Mouse (Mus musculus): ENCODE measurements around the gene Fcf1. TPM values are rescaled to one million over a fixed set of nuclear protein-coding genes. Genes with fewer than 3 reads are reported as not detected.

Gene Fcf1
- total RNA-seq, 2 experiments from 2014 or later: 121 to 151 TPM

DNA sequence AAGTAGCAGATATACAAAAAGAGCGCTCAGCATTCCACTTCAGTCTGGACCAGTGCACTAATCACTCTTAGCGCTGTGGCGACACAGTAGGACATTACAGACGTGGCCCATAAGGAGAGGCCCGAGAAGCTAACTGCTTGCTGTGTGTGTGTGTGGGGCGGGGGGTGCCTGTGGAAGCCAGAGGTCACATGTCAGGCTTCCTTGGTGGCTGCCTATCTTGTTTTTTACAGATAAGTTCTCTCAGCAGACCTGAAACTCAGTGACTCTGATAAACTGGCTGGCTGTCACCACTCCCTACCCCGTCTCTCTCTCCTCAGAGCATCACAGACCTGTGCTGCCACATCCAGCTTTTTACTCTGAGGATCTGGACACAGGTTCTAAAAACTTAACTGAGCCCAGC lies 8.1 kb upstream of the Fcf1 start:
- peak; percentile 98 for ATAC-seq (replicated peaks; ENCODE audit: poor library complexity)

DNA sequence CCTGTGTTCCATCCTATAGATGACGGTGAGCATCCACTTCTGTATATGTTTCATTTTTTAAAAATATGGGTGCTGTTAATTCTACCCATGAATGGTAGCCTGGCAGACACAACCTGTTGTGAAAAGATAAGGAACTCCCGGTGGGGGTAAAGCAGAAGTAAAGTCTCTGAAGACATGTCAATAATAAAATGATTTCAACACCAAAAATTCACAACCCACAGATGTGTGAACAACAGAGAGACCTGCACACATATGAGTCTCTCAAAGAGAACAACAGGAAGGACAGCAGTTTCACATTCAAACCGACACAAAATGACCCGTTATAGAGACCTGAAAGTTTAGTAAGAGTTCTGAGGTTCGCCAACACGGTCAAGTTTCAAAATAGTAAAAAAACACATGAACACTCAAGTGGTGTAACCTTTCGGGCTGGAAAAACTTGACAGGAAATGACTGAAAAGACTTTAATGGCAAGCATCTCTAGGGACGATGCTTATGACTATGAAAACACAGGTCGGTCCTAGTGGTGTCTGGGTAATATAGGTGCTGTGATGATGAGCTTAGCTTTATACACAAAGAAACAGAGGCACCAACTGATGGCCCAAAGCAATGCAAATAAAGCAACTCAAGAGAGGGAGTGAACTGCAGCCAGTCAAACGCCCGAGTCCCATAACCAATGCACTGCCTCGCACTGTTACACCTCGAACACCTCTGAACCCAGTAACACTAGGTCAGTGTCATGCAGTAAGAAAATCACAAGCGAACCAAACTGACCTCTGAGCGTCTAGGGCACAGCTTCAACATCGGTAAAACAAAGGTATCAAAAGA lies 1.7 kb upstream of the Fcf1 start:
- ATAC-seq (replicated peaks; ENCODE audit: poor library complexity): peak; percentile 68

DNA sequence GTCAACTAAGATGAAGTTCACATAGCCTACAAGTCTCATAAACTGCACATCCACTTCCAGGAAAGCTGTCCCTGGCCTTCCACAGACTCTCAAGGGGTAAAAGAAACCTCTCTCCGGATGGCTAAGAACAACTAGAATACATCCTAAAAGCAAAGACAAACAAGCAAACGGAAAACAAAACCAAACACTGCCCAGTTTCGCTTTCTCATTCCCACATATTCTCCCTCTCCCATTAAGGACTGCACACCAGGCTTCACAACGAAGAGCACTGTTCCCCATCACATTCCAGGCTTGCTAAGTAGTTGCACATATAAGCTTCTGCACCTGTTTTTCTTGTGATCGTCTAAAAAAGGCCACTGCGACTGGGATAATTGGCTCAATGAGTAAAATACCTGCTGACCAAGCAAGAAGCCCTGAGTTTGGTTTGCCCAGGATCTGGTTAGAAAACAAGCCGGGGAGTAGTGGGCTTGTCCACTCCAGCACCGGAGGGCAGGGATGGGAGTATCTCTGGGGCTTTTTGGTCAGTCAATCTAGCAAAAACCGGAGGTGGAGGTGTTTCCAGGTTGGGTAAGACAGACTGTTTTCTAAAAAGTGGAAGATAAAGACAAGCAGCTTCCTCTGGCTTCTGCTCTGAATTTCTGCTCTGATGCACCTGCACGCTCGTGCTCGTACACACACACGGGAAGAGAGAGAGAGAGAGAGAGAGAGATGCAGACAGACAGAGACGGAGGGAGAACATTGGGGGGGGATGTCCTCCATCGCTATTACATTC lies 855 bp upstream of the Fcf1 start:
- ATAC-seq (replicated peaks; ENCODE audit: poor library complexity): no peak

DNA sequence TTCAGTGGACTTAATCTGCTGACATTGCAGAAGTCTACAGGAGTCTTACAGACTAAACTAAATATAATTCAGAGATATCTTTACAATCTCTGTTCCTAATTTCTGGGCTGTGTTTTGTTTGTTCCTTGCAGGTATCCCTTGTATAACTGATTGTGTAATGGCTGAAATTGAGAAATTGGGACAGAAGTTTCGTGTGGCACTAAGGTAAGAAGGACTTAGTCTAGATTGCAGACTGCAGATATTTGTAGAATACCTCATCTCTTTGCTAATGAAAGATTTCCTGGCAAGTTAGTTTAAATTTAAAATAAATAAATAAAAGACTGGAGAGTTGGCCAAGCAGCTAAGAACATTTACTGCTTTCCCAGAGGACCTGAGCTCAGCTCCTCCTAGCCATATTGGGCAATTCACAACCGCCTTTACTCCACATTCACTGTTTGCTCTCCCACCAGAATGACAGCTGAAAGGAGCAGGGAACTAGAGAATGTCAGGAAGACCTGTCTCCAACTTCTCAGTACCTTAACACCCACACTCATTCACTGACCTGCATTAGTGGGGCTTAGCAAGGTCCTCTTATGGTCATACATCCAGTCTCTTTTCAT lies 8.7 kb downstream of the Fcf1 start:
- ATAC-seq (replicated peaks; ENCODE audit: poor library complexity): no peak

DNA sequence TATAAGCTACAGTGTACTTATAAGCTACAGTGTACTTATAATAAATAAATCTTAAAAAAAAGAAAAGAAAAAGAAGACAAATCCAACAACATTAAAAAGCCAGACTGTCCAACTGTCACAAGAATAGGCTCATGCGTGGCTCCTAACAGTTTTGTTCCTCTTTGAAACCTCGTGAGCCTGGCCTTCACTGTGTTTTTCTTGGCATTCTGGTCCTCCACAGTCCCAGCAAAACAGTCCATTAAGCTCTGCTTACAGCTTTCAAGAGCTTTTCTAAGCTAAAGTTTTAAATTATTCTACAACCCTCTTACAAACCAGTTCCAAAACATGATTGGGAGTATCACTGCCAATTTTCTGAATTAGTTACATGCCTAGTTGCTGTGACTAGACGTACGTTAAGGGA lies 18.8 kb downstream of the Fcf1 start:
- no peak for ATAC-seq (replicated peaks; ENCODE audit: poor library complexity)

DNA sequence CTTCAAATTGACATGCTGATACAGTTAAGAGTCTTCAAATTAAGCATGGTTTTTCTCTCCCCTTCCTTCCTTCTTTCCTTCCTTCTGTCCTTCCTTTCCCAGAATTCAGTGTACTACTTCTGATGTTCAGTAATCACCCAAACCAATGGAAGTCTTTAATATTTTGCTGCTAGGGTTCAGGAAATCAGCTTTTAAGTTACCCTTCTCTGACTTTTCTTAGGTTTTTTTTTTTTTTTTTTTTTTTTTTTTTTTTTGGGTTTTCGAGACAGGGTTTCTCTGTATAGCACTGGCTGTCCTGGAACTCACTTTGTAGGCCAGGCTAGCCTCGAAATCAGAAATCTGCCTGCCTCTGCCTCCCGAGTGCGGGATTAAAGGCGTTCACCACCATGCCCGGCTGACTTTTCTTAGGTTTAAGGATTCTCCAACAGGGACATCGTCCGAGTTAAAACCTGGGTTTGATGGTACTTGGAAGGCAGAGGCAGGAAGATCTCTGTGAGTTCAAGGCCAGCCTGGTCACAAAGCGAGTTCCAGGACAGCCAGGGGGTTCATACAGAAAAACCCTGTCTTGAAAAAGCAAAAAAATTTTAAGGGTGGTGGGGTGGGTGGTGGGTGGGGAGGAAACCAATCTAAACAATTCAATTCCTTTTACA lies 24.5 kb downstream of the Fcf1 start:
- ATAC-seq (replicated peaks; ENCODE audit: poor library complexity): no peak

DNA sequence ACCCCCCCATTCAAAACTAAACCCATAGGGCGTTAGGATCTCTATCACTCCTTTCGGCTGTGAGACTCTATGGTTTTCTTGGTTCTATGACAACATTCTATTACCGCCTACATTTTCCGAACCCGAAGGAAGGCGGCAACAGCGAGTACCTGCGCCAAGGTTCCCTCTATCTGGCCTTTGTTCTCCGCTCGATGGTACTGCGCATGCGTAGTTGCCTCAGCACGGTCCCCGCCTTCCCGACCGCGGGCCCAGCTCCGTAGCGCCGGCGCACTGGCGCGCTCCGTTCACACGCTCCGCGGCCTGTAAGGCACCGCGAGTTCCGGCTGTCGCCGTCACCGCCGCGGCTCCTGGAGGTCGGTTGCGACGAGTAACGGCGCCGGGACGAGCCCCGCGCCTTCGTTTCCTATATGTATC lies 25.4 kb downstream of the Fcf1 start, which contains the start of gene Ylpm1:
Gene Ylpm1, plus strand, starts transcription at position 239 of the 414 bp plus-strand sequence.
- ATAC-seq (replicated peaks; ENCODE audit: poor library complexity): peak; percentile 98

DNA sequence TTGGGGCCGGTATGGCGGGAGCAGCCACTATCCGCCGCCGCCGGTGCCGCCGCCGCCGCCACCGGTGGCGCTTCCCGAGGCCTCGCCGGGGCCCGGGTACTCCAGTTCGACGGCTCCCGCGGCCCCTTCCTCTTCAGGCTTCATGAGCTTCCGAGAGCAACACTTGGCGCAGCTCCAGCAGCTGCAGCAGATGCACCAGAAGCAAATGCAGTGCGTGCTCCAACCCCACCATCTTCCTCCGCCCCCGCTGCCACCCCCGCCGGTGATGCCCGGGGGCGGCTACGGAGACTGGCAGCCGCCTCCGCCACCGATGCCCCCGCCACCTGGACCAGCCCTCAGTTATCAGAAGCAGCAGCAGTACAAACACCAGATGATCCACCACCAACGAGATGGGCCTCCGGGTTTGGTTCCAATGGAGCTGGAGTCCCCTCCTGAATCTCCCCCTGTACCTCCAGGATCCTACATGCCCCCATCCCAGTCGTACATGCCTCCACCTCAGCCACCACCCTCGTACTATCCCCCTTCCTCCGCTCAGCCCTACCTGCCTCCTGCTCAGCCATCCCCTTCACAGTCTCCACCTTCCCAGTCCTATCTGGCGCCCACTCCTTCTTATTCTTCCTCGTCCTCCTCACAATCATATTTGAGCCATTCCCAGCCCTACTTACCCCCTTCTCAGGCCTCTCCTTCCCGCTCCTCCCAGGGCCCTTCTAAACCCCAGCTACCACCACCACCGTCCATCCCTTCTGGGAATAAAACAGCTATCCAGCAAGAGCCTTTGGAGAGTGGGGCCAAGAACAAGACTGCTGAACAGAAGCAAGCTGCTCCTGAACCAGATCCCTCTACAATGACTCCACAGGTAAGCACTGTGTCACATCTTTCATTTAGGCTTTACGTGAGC lies 26.1 kb downstream of the Fcf1 start:
- peak; percentile 64 for ATAC-seq (replicated peaks; ENCODE audit: poor library complexity)

DNA sequence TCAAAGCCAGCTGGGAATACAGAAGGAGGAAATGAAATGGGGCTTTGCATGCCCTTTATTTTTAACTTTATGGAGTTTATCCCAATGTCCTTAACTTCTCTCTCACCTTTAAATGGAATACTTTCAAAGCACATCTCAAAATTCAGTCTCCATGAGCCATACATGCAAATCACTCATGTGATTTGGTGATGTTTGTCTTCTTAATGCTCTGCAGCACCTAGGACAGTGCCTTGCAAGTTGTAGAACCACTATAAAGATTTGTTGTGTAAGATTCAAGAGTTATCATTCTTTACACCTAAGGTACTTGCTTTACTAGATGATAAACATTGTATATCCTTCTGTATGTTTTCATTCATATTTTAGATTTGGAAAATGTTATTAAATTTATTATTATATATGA lies 28.4 kb downstream of the Fcf1 start:
- ATAC-seq (replicated peaks; ENCODE audit: poor library complexity): no peak

DNA sequence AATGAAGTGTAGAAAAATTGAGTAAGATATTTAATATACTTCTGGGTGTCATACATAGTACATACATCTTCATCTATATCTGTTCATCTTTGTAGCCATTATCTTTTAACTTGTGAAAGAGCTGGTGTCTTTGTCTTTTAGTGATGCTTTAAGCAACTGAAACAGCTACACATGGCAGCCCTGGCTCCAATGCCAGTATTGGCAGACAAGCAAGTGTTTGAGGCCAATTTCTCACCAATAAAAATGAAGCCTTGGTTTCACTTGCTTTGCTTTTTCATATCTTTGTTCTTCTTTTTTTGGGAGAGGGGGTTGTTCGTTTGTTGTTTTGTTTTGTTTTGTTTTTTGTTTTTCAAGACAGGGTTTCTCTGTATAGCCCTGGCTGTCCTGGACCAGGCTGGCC lies 35.5 kb downstream of the Fcf1 start:
- ATAC-seq (replicated peaks; ENCODE audit: poor library complexity): no peak

DNA sequence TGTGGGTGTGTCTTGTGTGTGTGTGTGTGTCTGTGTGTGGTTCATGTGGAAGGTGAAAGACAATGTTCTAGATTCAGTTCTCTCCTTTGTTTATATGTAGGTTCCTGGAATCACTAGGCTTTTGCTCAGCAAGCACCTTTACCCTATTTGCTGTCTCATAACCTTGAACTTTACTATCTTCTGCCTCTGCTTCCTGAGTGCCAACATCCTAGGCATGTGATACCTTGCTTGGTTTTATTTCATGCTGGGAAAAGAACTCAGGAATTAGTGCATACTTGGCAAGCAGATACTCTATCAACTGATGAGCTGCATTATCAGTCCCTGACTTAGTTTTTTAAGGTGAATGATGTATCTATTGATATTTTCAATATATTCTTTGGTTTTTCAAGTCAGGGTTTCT lies 36.3 kb downstream of the Fcf1 start:
- ATAC-seq (replicated peaks; ENCODE audit: poor library complexity): no peak

DNA sequence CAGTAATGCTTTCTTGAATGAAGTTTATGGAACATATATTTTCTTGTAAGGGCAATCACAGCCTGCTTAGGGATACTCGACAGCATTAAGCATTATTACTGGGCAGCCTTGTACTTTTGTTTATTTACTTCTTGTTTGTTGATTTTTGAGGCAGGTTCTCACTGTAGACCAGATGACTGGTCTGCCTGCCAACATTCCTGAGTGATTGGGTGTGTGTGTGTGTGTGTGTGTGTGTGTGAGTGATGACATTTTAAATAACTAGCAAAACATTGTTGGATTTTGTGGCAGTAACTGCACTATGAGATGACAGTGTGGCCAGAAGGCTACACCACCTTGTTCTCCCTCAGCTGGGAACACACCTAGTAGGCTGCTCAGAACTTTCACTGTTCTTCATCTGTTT lies 39.1 kb downstream of the Fcf1 start:
- ATAC-seq (replicated peaks; ENCODE audit: poor library complexity): no peak

DNA sequence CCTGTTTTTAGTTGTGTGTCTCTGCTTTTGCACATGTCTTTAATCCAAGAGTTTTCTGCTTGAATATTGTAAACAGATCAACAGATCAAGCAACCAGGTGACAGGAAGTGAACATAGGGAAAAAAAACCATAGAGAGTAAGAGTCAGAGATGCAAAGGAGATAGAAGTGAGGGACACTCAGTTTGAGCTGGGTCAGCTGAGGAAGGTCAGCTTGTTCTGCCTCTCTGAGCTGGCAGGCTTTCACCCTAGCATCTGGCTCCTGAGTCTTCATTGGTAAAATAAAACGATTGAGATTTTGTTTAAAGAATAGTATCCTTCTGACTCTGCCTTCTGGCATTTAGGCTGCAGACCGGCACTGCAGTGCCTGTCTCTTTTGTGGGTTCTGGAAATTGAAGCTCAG lies 39.8 kb downstream of the Fcf1 start:
- ATAC-seq (replicated peaks; ENCODE audit: poor library complexity): no peak

DNA sequence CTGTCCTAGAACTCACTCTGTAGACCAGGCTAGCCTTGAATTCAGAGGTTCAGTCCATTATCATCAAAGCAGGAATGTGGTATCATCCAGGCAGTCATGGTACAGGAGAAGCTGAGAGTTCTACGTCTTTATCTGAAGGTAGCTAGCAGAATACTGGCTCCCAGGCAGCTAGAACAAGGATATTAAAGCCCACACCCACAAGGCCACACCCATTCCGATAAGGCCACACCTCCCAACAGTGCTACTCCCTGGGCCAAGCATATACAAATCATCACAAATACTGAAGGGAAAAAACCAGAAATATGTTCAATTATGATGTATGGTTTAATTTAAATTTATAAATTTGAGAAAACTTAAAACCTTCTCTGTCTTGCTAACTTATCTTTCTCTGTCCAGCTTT lies 41.5 kb downstream of the Fcf1 start:
- ATAC-seq (replicated peaks; ENCODE audit: poor library complexity): no peak

DNA sequence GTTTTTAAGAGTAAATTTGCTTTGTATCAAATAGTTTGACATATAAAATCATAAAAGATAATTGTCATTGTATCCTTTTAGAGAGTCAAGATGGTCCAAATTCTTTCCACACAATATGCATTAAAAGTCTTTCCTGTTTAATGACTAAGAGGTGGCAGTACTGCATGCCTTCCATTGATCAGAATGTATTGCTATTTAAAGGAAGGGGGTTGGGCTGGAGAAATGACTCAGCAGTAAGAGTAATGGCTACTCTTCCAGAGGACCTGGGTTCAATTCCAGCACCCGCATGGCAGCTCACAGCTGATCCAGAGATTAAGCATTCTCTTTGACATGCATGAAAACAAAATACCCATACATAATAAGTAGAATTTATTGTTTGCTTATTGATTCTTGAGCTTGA lies 51.4 kb downstream of the Fcf1 start:
- ATAC-seq (replicated peaks; ENCODE audit: poor library complexity): no peak

DNA sequence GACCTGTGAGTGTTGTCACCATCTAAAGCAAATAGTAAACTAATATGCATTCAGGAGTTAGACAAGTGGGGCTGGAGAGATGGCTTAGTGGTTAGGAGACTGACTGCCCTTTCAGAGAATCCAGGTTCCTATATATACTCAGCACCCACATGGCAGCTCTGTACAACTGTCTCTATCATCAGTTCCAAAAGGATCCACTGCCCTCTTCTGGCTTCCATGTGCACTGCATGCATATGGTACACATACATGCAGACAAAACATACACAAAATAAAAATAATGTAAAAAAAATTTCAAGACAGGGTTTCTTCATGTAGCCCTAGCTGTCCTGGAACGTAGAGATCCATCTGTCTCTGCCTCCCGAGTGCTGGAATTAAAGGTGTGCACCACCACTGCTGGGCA lies 62.0 kb downstream of the Fcf1 start:
- peak; percentile 85 for ATAC-seq (replicated peaks; ENCODE audit: poor library complexity)
